Mouse (Mus musculus): ENCODE results near the gene Ddx27. TPM values are rescaled to one million over a fixed set of nuclear protein-coding genes. Genes with fewer than 3 reads are reported as not detected.

The Ddx27 gene
- polyA plus RNA-seq, 1 experiment from 2014 or later, result 37.3 TPM

GRCm38 (mm10) chr2:167059536-167059935 is 44.5 kb downstream of the Ddx27 start:
- peak overlapping the region; percentile 55 for H3K9ac ChIP-seq

GRCm38 (mm10) chr2:167059960-167060359 is 45.0 kb downstream of the Ddx27 start:
- peaks cover 31% of the 10 kb centered on the region for H3K4me1 ChIP-seq (replicated peaks)
- no peaks in the 10 kb centered on the region for H3K9me3 ChIP-seq
- no peak for ATAC-seq (ENCODE audit: low FRiP score)
- H3K36me3 ChIP-seq, result peaks cover 46% of the 10 kb centered on the region
- peak overlapping the region; percentile 55 for H3K9ac ChIP-seq
- H3K27ac ChIP-seq, result no peak overlapping the region
- H3K4me3 ChIP-seq, result no peak overlapping the region
- no peaks in the 10 kb centered on the region for H3K27me3 ChIP-seq
- WGBS, result 64% methylated on average over 12 of the region's 12 CpGs
- no peak overlapping the region for H3K4me2 ChIP-seq

More at GRCm38 (mm10) chr2:167059536-167059935, 44.5 kb downstream of the Ddx27 start:
- H3K4me3 ChIP-seq, result no peak overlapping the region
- peaks cover 46% of the 10 kb centered on the region for H3K36me3 ChIP-seq
- no peaks in the 10 kb centered on the region for H3K9me3 ChIP-seq
- H3K4me1 ChIP-seq (replicated peaks), result peaks cover 27% of the 10 kb centered on the region
- no peak overlapping the region for H3K4me2 ChIP-seq
- no peaks in the 10 kb centered on the region for H3K27me3 ChIP-seq
- 45% methylated on average over 8 of the region's 8 CpGs for WGBS
- no peak for ATAC-seq (ENCODE audit: low FRiP score)
- H3K27ac ChIP-seq, result no peak overlapping the region

- peaks cover 46% of the 10 kb centered on the region for H3K36me3 ChIP-seq
- H3K9ac ChIP-seq, result peak overlapping the region; percentile 55
- H3K4me2 ChIP-seq, result 0 out of 2 replicates have a peak overlapping the region, but pooled peaks have one; percentile 66
- no peak for ATAC-seq (ENCODE audit: low FRiP score)
- H3K4me1 ChIP-seq (replicated peaks), result peaks cover 35% of the 10 kb centered on the region
- H3K4me3 ChIP-seq, result no peak overlapping the region
- H3K27me3 ChIP-seq, result no peaks in the 10 kb centered on the region
- H3K9me3 ChIP-seq, result no peaks in the 10 kb centered on the region
- 70% methylated on average over 3 of the region's 3 CpGs for WGBS
- H3K27ac ChIP-seq, result no peak overlapping the region
Measured at GRCm38 (mm10) chr2:167060360-167060759, 45.4 kb downstream of the Ddx27 start.

- Histone ChIP-seq H3K4me2 (peak overlapping the region; percentile 66; the same call in 1 of the 2 replicates), H3K36me3 (peaks cover 46% of the 10 kb centered on the region), H3K4me1 (replicated peaks) (peaks cover 39% of the 10 kb centered on the region), H3K27me3 (no peaks in the 10 kb centered on the region), H3K9ac (peak overlapping the region; percentile 55), H3K9me3 (no peaks in the 10 kb centered on the region), H3K4me3 (no peak overlapping the region), H3K27ac (no peak overlapping the region)
- ATAC-seq (ENCODE audit: low FRiP score), result no peak
Measured at GRCm38 (mm10) chr2:167060761-167061160, 45.8 kb downstream of the Ddx27 start.

- peak overlapping the region; percentile 85 for H3K4me3 ChIP-seq
- H3K36me3 ChIP-seq, result peaks cover 46% of the 10 kb centered on the region
- peak overlapping the region; percentile 66 for H3K4me2 ChIP-seq
- H3K9me3 ChIP-seq, result no peaks in the 10 kb centered on the region
- no peak for ATAC-seq (ENCODE audit: low FRiP score)
- H3K4me1 ChIP-seq (replicated peaks), result peaks cover 43% of the 10 kb centered on the region
- 25% methylated on average over 11 of the region's 11 CpGs for WGBS
- peak overlapping the region; percentile 91 for H3K9ac ChIP-seq
- H3K27me3 ChIP-seq, result no peaks in the 10 kb centered on the region
- H3K27ac ChIP-seq, result no peak overlapping the region
Measured at GRCm38 (mm10) chr2:167061381-167062034, 46.5 kb downstream of the Ddx27 start.

- ATAC-seq (ENCODE audit: low FRiP score), result peak; percentile 88
- WGBS, result under 1% methylated on average over 46 of the region's 60 CpGs
- no peaks in the 10 kb centered on the region for H3K27me3 ChIP-seq
- H3K9ac ChIP-seq, result peak overlapping the region; percentile 91
- H3K4me2 ChIP-seq, result peak overlapping the region; percentile 66
- H3K4me3 ChIP-seq, result peak overlapping the region; percentile 85
- peaks cover 41% of the 10 kb centered on the region for H3K36me3 ChIP-seq
- peaks cover 43% of the 10 kb centered on the region for H3K4me1 ChIP-seq (replicated peaks)
- H3K27ac ChIP-seq, result peak overlapping the region; percentile 95
- H3K9me3 ChIP-seq, result no peaks in the 10 kb centered on the region
Measured at GRCm38 (mm10) chr2:167062497-167062911, 47.5 kb downstream of the Ddx27 start.

- peak; percentile 94 for ATAC-seq (ENCODE audit: low FRiP score)
- H3K27me3 ChIP-seq, result no peaks in the 10 kb centered on the region
- H3K4me2 ChIP-seq, result peak within 1 kb of the TSS; percentile 66
- peaks cover 37% of the 10 kb centered on the region for H3K36me3 ChIP-seq
- peak within 1 kb of the TSS; percentile 85 for H3K4me3 ChIP-seq
- no peaks in the 10 kb centered on the region for H3K9me3 ChIP-seq
- H3K27ac ChIP-seq, result peak within 1 kb of the TSS; percentile 95
- peak within 1 kb of the TSS; percentile 91 for H3K9ac ChIP-seq
- WGBS, result under 1% methylated on average over 54 of the region's 57 CpGs
- H3K4me1 ChIP-seq (replicated peaks), result peaks cover 43% of the 10 kb centered on the region
Measured at GRCm38 (mm10) chr2:167062965-167063880, 48.2 kb downstream of the Ddx27 start, which contains the start of gene Znfx1. TSS of gene Znfx1 (minus strand) at chr2:167063015.

DNA sequence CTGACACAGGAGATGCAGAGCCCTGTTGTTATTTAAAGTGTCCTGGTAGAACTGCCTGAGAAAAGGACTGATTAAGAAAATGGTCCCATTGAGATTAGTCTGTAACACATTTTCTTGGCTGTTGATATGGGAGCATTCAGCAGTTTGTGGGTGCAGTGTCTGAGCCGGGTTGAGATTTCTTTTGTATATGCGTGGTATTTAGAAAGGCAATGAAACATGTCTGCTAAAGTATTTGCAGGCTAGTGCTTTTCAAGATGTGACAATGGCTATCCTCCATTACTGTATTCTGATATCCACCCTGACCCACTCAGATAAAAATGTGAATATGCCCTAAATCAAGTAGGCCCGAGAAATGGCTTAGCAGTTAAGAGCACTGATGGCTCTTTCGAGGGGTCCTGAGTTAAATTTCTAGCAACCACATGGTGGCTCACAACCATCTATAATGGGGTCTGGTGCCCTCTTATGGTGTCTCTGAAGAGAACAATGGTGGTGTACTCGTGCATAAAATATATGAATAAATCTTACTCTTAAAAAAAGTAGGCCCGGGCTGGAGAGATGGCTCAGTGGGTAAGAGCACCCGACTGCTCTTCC is 49.0 kb downstream of the Ddx27 start:
- peaks cover 33% of the 10 kb centered on the region for H3K36me3 ChIP-seq
- under 1% methylated on average over 7 of the region's 7 CpGs for WGBS
- H3K4me1 ChIP-seq (replicated peaks), result peaks cover 43% of the 10 kb centered on the region
- H3K9ac ChIP-seq, result peak overlapping the region; percentile 91
- H3K4me3 ChIP-seq, result peak overlapping the region; percentile 85
- no peaks in the 10 kb centered on the region for H3K9me3 ChIP-seq
- no peaks in the 10 kb centered on the region for H3K27me3 ChIP-seq
- ATAC-seq (ENCODE audit: low FRiP score), result no peak
- H3K27ac ChIP-seq, result peak overlapping the region; percentile 87
- peak overlapping the region; percentile 66 for H3K4me2 ChIP-seq

DNA sequence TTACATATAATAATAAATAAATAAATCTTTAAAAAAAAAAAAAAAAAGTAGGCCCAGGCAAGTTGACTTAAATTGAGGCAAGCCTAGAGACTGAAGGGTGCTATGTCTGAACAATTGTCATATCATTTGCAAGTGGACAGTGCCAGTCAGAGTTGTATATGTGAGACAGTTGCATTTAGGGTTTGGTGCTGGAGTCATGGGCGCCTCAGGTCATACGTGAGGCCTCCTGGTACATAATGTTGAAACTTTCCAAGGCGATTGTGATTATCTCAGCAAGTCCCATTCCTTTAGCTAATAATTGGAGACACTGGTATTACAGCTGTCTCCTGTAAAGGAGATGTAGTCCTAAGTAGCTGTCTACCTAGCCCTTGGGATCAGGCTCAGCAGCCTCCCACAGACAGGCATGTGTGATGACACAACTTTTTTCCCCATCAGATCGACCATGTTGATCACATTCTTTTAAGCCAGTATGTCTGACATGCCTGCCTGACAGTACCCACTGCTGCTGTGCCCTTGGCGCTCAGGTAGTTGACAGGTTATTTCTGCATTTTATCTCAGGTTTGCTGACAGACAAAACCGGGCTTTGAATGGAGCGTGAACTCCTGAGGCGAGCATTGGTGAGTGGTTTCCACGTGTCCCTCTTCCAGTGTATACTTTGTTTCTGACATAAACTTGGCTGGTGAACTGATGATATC is 49.8 kb downstream of the Ddx27 start:
- peak overlapping the region; percentile 91 for H3K9ac ChIP-seq
- H3K4me1 ChIP-seq (replicated peaks), result peaks cover 39% of the 10 kb centered on the region
- 25% methylated on average over 9 of the region's 9 CpGs for WGBS
- no peak for ATAC-seq (ENCODE audit: low FRiP score)
- H3K9me3 ChIP-seq, result no peaks in the 10 kb centered on the region
- no peaks in the 10 kb centered on the region for H3K27me3 ChIP-seq
- H3K4me3 ChIP-seq, result peak overlapping the region; percentile 85
- peak overlapping the region; percentile 66 for H3K4me2 ChIP-seq
- peaks cover 28% of the 10 kb centered on the region for H3K36me3 ChIP-seq
- H3K27ac ChIP-seq, result peak overlapping the region; percentile 20; the same call in 1 of the 2 replicates

DNA sequence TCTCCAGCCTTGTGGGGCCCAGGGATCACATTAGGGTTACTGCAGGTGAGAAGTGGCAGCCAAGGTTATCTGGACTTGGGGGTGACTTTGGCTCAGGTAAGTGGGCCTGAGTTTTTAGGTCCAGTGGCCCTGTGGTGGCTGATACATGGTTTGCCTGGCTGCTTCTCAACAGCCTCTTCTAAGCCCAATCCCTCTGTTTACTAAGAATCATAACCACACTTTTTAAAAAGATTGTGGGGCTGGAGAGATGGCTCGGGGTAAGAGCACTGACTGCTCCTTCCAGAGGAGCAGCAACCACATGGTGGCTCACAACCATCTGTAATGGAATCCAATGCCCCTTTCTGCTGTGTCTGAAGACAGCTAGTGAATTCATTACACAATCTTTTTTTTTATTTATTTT is 51.0 kb downstream of the Ddx27 start:
- peaks cover 35% of the 10 kb centered on the region for H3K4me1 ChIP-seq (replicated peaks)
- H3K4me2 ChIP-seq, result peak overlapping the region; percentile 66
- 0 out of 2 replicates have a peak overlapping the region, but pooled peaks have one; percentile 91 for H3K9ac ChIP-seq
- H3K27me3 ChIP-seq, result no peaks in the 10 kb centered on the region
- WGBS, result 55% methylated on average over 1 of the region's 1 CpGs
- no peak overlapping the region for H3K4me3 ChIP-seq
- peaks cover 25% of the 10 kb centered on the region for H3K36me3 ChIP-seq
- no peak overlapping the region for H3K27ac ChIP-seq
- H3K9me3 ChIP-seq, result no peaks in the 10 kb centered on the region
- ATAC-seq (ENCODE audit: low FRiP score), result no peak

GRCm38 (mm10) chr2:167066528-167067516 is 51.8 kb downstream of the Ddx27 start:
- WGBS, result 32% methylated on average over 6 of the region's 6 CpGs
- no peaks in the 10 kb centered on the region for H3K27me3 ChIP-seq
- no peak overlapping the region for H3K4me2 ChIP-seq
- peaks cover 31% of the 10 kb centered on the region for H3K4me1 ChIP-seq (replicated peaks)
- H3K27ac ChIP-seq, result no peak overlapping the region
- H3K4me3 ChIP-seq, result no peak overlapping the region
- peaks cover 25% of the 10 kb centered on the region for H3K36me3 ChIP-seq
- ATAC-seq (ENCODE audit: low FRiP score), result no peak
- no peaks in the 10 kb centered on the region for H3K9me3 ChIP-seq
- H3K9ac ChIP-seq, result no peak overlapping the region
